Mouse (Mus musculus): ENCODE results near the gene Zc3h7b. TPM values are rescaled to one million over a fixed set of nuclear protein-coding genes. Genes with fewer than 3 reads are reported as not detected.

The Zc3h7b gene
- polyA plus RNA-seq, 1 experiment from 2014 or later: 63.8 TPM

DNA sequence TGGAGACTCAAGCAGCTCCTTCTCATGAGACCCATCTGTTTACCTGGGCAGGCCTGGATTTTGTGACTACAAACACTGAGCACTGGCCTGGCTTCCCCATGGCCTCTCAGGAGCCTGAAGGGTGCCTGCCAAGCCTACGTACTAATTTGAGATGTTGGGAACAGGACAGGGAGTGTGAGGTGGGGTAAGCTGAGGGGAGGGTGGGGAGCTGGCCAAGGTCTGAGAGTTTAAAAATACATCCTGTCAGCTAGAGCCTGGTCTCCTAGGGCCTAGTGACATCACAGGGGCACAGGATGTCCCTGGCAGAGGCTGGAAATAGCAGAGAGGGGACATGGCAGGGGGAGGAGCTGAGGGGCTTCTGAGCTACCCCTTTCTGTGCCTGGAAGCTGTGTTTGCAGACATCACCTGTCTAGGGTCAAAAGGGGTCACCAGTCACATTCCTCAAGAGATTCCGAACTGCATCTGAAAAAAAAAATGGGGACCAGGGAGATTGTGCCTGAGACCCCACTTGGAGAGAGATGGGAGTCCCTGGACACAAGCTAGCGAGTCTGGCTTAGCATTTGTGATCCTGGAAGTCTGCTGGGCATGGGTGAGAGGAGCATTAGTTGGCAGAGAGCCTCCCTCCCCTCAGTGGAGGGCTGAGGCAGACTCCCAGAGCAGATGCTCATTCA, 89.4 kb downstream of the Zc3h7b start:
- Histone ChIP-seq H3K27ac (replicated peaks; ENCODE audit: low read depth, low read length) (no peak overlapping the region), H3K9me3 (ENCODE audit: control insufficient read depth, low read length) (no peaks in the 10 kb centered on the region), H3K27me3 (ENCODE audit: control insufficient read depth, insufficient read depth, low read length) (0 out of 2 replicates have a peak, but pooled peaks cover 5% of the 10 kb centered on the region), H3K4me2 (ENCODE audit: low read length) (no peak overlapping the region), H3K36me3 (ENCODE audit: control insufficient read depth, insufficient read depth, low read length) (no peaks in the 10 kb centered on the region), H3K4me1 (ENCODE audit: control insufficient read depth, insufficient read depth, low read length) (peaks cover 7% of the 10 kb centered on the region; the same call in 1 of the 2 replicates), H3K4me3 (replicated peaks; ENCODE audit: low read depth, low read length) (no peak overlapping the region), H3K9ac (replicated peaks; ENCODE audit: low read length) (no peak overlapping the region)
- DNase-seq: no peak
- 52% methylated on average over 3 of the region's 3 CpGs for WGBS
- ATAC-seq (ENCODE audit: low FRiP score, low TSS enrichment): no peak

GRCm38 (mm10) chr15:81835007-81835880, 90.4 kb downstream of the Zc3h7b start:
- H3K4me2 ChIP-seq (ENCODE audit: low read length): no peak overlapping the region
- DNase-seq (no peak), ATAC-seq (ENCODE audit: low FRiP score, low TSS enrichment) (no peak)
- peaks cover 7% of the 10 kb centered on the region; the same call in 1 of the 2 replicates for H3K4me1 ChIP-seq (ENCODE audit: control insufficient read depth, insufficient read depth, low read length)
- H3K9me3 ChIP-seq (ENCODE audit: control insufficient read depth, low read length): no peaks in the 10 kb centered on the region
- no peak overlapping the region for H3K27ac ChIP-seq (replicated peaks; ENCODE audit: low read depth, low read length)
- WGBS: 73% methylated on average over 10 of the region's 10 CpGs
- no peaks in the 10 kb centered on the region for H3K36me3 ChIP-seq (ENCODE audit: control insufficient read depth, insufficient read depth, low read length)
- no peak overlapping the region for H3K4me3 ChIP-seq (replicated peaks; ENCODE audit: low read depth, low read length)
- H3K9ac ChIP-seq (replicated peaks; ENCODE audit: low read length): no peak overlapping the region
- H3K27me3 ChIP-seq (ENCODE audit: control insufficient read depth, insufficient read depth, low read length): 0 out of 2 replicates have a peak, but pooled peaks cover 5% of the 10 kb centered on the region

- 2% methylated on average over 33 of the region's 33 CpGs for WGBS
- H3K9ac ChIP-seq (replicated peaks; ENCODE audit: low read length): peak overlapping the region; percentile 29; the same call in 1 of the 2 replicates
- peak; percentile 63 for DNase-seq
Measured at GRCm38 (mm10) chr15:81836124-81836821, 91.4 kb downstream of the Zc3h7b start.

GRCm38 (mm10) chr15:81836966-81837920, 92.4 kb downstream of the Zc3h7b start:
- Histone ChIP-seq H3K4me1 (ENCODE audit: control insufficient read depth, insufficient read depth, low read length) (peaks cover 4% of the 10 kb centered on the region; the same call in 1 of the 2 replicates), H3K4me3 (replicated peaks; ENCODE audit: low read depth, low read length) (no peak overlapping the region), H3K4me2 (ENCODE audit: low read length) (no peak overlapping the region; the same call in 1 of the 2 replicates), H3K27me3 (ENCODE audit: control insufficient read depth, insufficient read depth, low read length) (0 out of 2 replicates have a peak, but pooled peaks cover 5% of the 10 kb centered on the region), H3K9ac (replicated peaks; ENCODE audit: low read length) (no peak overlapping the region), H3K36me3 (ENCODE audit: control insufficient read depth, insufficient read depth, low read length) (no peaks in the 10 kb centered on the region), H3K27ac (replicated peaks; ENCODE audit: low read depth, low read length) (no peak overlapping the region), H3K9me3 (ENCODE audit: control insufficient read depth, low read length) (no peaks in the 10 kb centered on the region)
- DNase-seq (no peak), ATAC-seq (ENCODE audit: low FRiP score, low TSS enrichment) (no peak)
- WGBS: 55% methylated on average over 7 of the region's 7 CpGs

More at GRCm38 (mm10) chr15:81836124-81836821, 91.4 kb downstream of the Zc3h7b start:
- Histone ChIP-seq H3K4me1 (ENCODE audit: control insufficient read depth, insufficient read depth, low read length) (peaks cover 4% of the 10 kb centered on the region; the same call in 1 of the 2 replicates), H3K4me3 (replicated peaks; ENCODE audit: low read depth, low read length) (peak overlapping the region; percentile 18), H3K9me3 (ENCODE audit: control insufficient read depth, low read length) (no peaks in the 10 kb centered on the region), H3K27ac (replicated peaks; ENCODE audit: low read depth, low read length) (no peak overlapping the region), H3K36me3 (ENCODE audit: control insufficient read depth, insufficient read depth, low read length) (no peaks in the 10 kb centered on the region), H3K27me3 (ENCODE audit: control insufficient read depth, insufficient read depth, low read length) (0 out of 2 replicates have a peak, but pooled peaks cover 5% of the 10 kb centered on the region), H3K4me2 (ENCODE audit: low read length) (peak overlapping the region; percentile 43)
- ATAC-seq (ENCODE audit: low FRiP score, low TSS enrichment): no peak; the same call in 1 of the 2 replicates

GRCm38 (mm10) chr15:81838554-81839235, 93.8 kb downstream of the Zc3h7b start:
- no peak overlapping the region for H3K27ac ChIP-seq (replicated peaks; ENCODE audit: low read depth, low read length)
- H3K4me2 ChIP-seq (ENCODE audit: low read length): no peak overlapping the region
- no peaks in the 10 kb centered on the region for H3K36me3 ChIP-seq (ENCODE audit: control insufficient read depth, insufficient read depth, low read length)
- peaks cover 4% of the 10 kb centered on the region; the same call in 1 of the 2 replicates for H3K4me1 ChIP-seq (ENCODE audit: control insufficient read depth, insufficient read depth, low read length)
- no peaks in the 10 kb centered on the region for H3K9me3 ChIP-seq (ENCODE audit: control insufficient read depth, low read length)
- H3K27me3 ChIP-seq (ENCODE audit: control insufficient read depth, insufficient read depth, low read length): 0 out of 2 replicates have a peak, but pooled peaks cover 5% of the 10 kb centered on the region
- no peak overlapping the region for H3K4me3 ChIP-seq (replicated peaks; ENCODE audit: low read depth, low read length)
- H3K9ac ChIP-seq (replicated peaks; ENCODE audit: low read length): no peak overlapping the region
- WGBS: 79% methylated on average over 14 of the region's 14 CpGs
- DNase-seq (no peak), ATAC-seq (ENCODE audit: low FRiP score, low TSS enrichment) (no peak)

DNA sequence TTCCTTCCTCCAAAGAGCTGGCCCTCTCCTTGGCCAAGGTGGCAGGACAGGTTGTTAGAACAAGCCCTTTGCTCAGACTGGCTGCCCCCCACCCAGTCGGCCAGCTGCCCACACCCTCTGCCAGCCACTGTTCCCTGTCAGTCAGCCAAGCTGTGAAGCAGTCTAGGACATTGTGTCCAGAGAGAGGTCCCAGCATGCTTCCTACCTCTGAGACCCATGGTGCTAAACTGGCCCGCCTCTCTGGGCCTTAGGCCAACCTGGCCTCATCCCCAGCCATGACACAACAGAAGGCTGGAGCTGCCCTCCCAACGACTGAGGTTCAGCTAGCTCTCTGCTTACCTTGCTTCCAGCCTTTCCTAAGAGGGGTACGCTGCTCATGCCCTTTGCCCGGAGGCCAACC, 94.8 kb downstream of the Zc3h7b start:
- H3K9ac ChIP-seq (replicated peaks; ENCODE audit: low read length): no peak overlapping the region
- H3K4me1 ChIP-seq (ENCODE audit: control insufficient read depth, insufficient read depth, low read length): peaks cover 4% of the 10 kb centered on the region; the same call in 1 of the 2 replicates
- 0 out of 2 replicates have a peak, but pooled peaks cover 5% of the 10 kb centered on the region for H3K27me3 ChIP-seq (ENCODE audit: control insufficient read depth, insufficient read depth, low read length)
- no peaks in the 10 kb centered on the region for H3K36me3 ChIP-seq (ENCODE audit: control insufficient read depth, insufficient read depth, low read length)
- no peak overlapping the region for H3K4me3 ChIP-seq (replicated peaks; ENCODE audit: low read depth, low read length)
- H3K4me2 ChIP-seq (ENCODE audit: low read length): no peak overlapping the region
- H3K9me3 ChIP-seq (ENCODE audit: control insufficient read depth, low read length): no peaks in the 10 kb centered on the region
- ATAC-seq (ENCODE audit: low FRiP score, low TSS enrichment) (no peak), DNase-seq (peak; percentile 56)
- WGBS: 62% methylated on average over 5 of the region's 5 CpGs
- H3K27ac ChIP-seq (replicated peaks; ENCODE audit: low read depth, low read length): no peak overlapping the region

DNA sequence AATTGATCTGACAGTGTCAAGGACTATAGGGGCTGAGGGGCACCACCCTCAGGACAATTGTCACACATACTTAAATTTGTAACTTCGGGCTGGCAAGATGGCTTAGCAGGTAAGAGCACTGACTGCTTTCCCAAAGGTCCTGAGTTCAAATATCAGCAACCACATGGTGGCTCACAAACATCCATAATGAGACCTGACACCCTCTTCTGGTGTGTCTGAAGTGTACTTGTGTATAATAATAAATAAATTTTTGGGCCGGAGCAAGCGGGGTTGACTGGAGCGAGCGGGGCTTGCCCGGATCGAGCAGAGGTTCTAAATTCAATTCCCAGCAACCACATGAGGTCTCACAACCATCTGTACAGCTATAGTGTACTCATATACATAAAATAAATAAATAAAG, 95.4 kb downstream of the Zc3h7b start:
- no peak overlapping the region for H3K4me2 ChIP-seq (ENCODE audit: low read length)
- no peak overlapping the region for H3K4me3 ChIP-seq (replicated peaks; ENCODE audit: low read depth, low read length)
- H3K27me3 ChIP-seq (ENCODE audit: control insufficient read depth, insufficient read depth, low read length): 0 out of 2 replicates have a peak, but pooled peaks cover 5% of the 10 kb centered on the region
- ATAC-seq (ENCODE audit: low FRiP score, low TSS enrichment) (no peak), DNase-seq (no peak)
- no peaks in the 10 kb centered on the region for H3K9me3 ChIP-seq (ENCODE audit: control insufficient read depth, low read length)
- H3K27ac ChIP-seq (replicated peaks; ENCODE audit: low read depth, low read length): no peak overlapping the region
- H3K9ac ChIP-seq (replicated peaks; ENCODE audit: low read length): no peak overlapping the region
- 92% methylated on average over 7 of the region's 7 CpGs for WGBS
- peaks cover 4% of the 10 kb centered on the region; the same call in 1 of the 2 replicates for H3K4me1 ChIP-seq (ENCODE audit: control insufficient read depth, insufficient read depth, low read length)
- H3K36me3 ChIP-seq (ENCODE audit: control insufficient read depth, insufficient read depth, low read length): no peaks in the 10 kb centered on the region

Data from midbrain, embryonic 14.5 days (tissue).